Mouse (Mus musculus): ENCODE data around the gene Gabpb2.
A peak's percentile ranks its signal among the peaks of the same experiment; 100 is the strongest.

Gabpb2 gene

GRCm38 (mm10) chr3:95194721-95195135 lies 23.0 kb downstream of the Gabpb2 start:
- DNase-seq (ENCODE audit: low spot score): no peak

GRCm38 (mm10) chr3:95186888-95187287 lies 30.8 kb downstream of the Gabpb2 start:
- no peak for DNase-seq (ENCODE audit: low spot score)

- no peak for DNase-seq (ENCODE audit: low spot score)
These were observed 31.6 kb downstream of the Gabpb2 start for GRCm38 (mm10) chr3:95186100-95186499.

GRCm38 (mm10) chr3:95184796-95185577 lies 32.7 kb downstream of the Gabpb2 start:
- no peak for DNase-seq (ENCODE audit: low spot score)

- DNase-seq (ENCODE audit: low spot score): no peak
These were observed 35.9 kb downstream of the Gabpb2 start for GRCm38 (mm10) chr3:95181841-95182240.

GRCm38 (mm10) chr3:95179890-95180289 lies 37.8 kb downstream of the Gabpb2 start:
- DNase-seq (ENCODE audit: low spot score): no peak

GRCm38 (mm10) chr3:95178948-95179347 lies 38.8 kb downstream of the Gabpb2 start:
- DNase-seq (ENCODE audit: low spot score): no peak

GRCm38 (mm10) chr3:95177583-95177982 lies 40.1 kb downstream of the Gabpb2 start:
- no peak for DNase-seq (ENCODE audit: low spot score)

- DNase-seq (ENCODE audit: low spot score): no peak
These were observed 41.2 kb downstream of the Gabpb2 start for GRCm38 (mm10) chr3:95176500-95176899.

- peak; percentile 84 for DNase-seq (ENCODE audit: low spot score)
These were observed 43.6 kb downstream of the Gabpb2 start for GRCm38 (mm10) chr3:95174011-95174592.

GRCm38 (mm10) chr3:95173256-95173949 lies 44.3 kb downstream of the Gabpb2 start:
- peak; percentile 30 for DNase-seq (ENCODE audit: low spot score)

- DNase-seq (ENCODE audit: low spot score): no peak
These were observed 45.0 kb downstream of the Gabpb2 start for GRCm38 (mm10) chr3:95172526-95173255.

GRCm38 (mm10) chr3:95171105-95171504 lies 46.6 kb downstream of the Gabpb2 start:
- no peak for DNase-seq (ENCODE audit: low spot score)

GRCm38 (mm10) chr3:95169996-95170395 lies 47.7 kb downstream of the Gabpb2 start:
- DNase-seq (ENCODE audit: low spot score): no peak

- no peak for DNase-seq (ENCODE audit: low spot score)
These were observed 52.9 kb downstream of the Gabpb2 start for GRCm38 (mm10) chr3:95164840-95165239.

GRCm38 (mm10) chr3:95164256-95164550 lies 53.5 kb downstream of the Gabpb2 start:
- DNase-seq (ENCODE audit: low spot score): no peak

- no peak for DNase-seq (ENCODE audit: low spot score)
These were observed 54.1 kb downstream of the Gabpb2 start for GRCm38 (mm10) chr3:95163419-95164255.

- no peak for DNase-seq (ENCODE audit: low spot score)
These were observed 55.4 kb downstream of the Gabpb2 start for GRCm38 (mm10) chr3:95162345-95162628.

GRCm38 (mm10) chr3:95161618-95162344 lies 55.9 kb downstream of the Gabpb2 start:
- DNase-seq (ENCODE audit: low spot score): no peak

- no peak for DNase-seq (ENCODE audit: low spot score)
These were observed 56.6 kb downstream of the Gabpb2 start for GRCm38 (mm10) chr3:95161041-95161551.

Measured in ovary, postnatal 36 days (tissue).